Mouse (Mus musculus): ENCODE measurements at regions not wholly inside any gene's neighbourhood (a gene's known extent, or its start where the extent isn't known, plus 50 kb on each side); places are given as distances from the start of the nearest gene placed in this dataset.
A peak's percentile ranks its signal among the peaks of the same experiment; 100 is the strongest.
"Not testable (repeated sequence)": the region's sequence is repeated elsewhere in the genome, so short reads cannot be mapped to it uniquely, and the experiment has no call there.

DNA sequence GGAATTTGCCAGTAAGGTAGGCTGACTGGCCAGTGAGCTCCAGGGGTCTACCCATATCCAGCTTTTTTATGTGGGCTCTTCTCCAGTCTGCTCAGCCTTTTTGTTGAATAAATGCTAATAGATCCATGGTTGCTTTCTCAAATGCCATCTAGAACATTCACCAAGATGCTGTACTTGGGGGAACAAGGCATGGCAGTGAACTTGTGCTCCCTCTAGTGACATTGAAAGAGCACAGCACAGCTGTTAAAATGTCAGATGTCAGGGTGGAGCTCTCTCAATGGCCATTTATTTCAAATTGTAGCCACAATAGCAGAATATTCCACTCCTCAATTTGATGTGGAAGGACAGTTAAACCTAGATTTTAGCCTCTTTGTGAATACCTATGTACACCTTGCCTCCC, 86.3 kb downstream of the Kcnk1 start:
- no peak for DNase-seq (ENCODE audit: low spot score in 2 of 2)

DNA sequence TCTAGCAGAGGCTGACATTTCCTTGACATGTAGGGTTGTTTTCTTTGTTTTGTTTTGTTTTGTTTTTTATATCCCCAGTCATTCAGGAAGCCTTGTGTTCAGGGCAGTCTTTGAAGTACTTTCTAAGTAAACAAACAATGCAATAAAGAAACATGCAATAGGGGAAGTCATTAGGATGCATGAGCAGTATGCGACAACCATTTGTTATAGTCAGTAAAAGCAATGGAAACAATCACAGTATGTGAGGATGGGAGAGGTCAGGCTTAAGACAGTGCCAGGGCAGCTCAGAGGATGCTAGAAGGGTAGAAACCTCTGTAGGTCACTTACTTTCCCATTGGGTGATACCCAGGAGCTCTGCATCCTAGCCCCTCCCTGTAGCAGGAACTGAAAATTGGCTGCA, 87.9 kb downstream of the Kcnk1 start:
- no peak for DNase-seq (ENCODE audit: low spot score in 2 of 2)

DNA sequence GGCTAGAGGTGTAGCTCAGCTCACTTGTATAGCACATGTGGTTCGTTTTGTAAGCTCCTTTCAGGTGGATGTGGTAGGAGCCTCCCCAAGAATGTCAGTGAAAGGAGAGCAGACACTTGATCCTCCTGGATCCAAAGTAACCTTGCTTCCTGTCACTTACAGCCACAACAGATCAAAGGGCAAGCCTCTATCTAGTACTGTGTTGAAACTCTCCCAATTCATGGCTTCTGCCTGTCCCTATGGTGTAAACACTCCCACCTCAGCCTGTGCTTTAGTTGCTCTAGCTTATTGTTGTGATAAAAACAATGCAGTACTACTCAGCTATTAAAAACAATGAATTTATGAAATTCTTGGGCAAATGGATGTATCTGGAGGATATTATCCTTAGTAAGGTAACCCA, 95.8 kb downstream of the Kcnk1 start:
- DNase-seq (ENCODE audit: low spot score in 2 of 2): no peak

DNA sequence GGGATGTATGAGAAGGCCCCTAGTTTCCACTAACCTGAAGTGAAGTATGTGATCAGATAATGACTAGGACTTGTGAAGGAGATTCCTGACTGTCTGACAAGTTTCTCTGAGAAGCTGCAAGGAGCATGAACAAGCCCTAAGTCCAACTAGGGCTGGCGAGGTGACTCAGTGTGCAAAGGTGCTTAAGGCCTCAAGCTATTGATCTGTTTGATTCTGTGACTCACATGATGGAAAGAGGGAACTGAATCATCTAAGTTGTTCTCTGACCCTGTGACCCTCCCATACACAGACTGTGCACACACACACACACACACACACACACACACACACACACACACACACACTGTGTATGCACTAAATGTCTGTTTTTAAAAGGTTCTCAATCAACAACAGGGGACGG, 99.0 kb downstream of the Kcnk1 start:
- DNase-seq (ENCODE audit: low spot score in 2 of 2): no peak

DNA sequence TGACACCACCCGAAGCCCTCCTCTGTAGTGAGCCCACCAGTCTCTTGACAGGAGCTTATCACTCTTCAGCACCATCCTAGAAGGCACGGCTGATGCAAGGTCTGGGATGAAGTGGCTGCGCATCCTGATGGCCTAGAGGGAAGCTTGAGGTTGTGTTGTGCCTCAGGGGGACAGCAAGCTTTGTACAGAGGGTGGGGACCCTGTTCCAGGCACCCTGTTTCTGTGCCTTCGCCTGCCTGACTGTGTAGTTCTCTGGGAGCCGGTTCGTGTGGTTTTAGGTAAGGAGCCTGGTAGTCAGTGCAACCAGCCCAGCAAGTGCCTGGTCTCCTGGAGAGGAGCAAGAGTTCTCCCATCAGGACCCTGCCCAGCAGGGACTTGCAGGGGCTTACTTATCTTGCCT, 101.1 kb downstream of the Kcnk1 start:
- DNase-seq (ENCODE audit: low spot score in 2 of 2): no peak

DNA sequence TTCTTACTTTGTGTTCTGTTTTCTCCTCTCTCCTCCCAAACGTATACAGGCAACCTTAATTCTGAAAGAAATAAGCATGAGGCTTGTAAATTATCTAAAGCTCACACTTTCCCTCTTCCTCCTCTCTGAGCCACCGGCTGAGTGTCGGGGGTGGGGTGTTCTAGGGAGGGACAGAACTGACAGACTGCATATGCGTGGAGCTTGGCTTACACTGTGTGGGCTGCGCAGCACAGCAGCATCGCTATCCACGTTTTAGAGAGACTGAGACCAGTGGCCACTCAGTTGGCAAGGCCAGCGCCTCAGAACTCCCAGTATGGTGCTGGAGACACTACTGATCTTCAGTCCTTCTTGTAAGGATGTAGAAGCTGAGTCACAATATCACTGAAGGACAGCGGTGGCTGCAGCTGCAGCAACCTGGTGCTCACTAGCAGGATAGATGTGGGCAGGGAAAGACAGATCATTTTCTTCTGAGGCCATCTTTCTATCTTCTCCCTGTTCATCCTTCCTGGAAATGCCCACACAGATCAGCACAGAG, 101.7 kb downstream of the Kcnk1 start:
- no peak for DNase-seq (ENCODE audit: low spot score in 2 of 2)

DNA sequence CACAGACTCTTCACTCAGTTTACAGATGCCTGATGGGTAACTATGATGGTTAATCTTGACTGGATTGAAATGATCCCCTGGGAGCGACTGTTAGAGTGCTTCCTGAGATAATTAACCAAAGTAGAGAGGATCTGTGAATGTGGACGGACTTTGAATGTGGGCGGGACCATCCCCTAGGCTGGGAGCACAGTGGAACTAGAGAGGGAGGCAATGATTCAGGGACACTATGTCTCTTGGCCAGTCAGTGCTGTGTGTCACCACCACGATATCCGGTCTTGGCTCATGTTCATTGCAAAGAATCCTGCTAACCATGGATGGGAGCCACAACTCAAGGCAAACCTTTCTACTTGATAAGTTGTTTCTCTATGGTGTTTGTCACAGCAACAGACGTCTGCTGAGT, 103.9 kb downstream of the Kcnk1 start:
- no peak for DNase-seq (ENCODE audit: low spot score in 2 of 2)

DNA sequence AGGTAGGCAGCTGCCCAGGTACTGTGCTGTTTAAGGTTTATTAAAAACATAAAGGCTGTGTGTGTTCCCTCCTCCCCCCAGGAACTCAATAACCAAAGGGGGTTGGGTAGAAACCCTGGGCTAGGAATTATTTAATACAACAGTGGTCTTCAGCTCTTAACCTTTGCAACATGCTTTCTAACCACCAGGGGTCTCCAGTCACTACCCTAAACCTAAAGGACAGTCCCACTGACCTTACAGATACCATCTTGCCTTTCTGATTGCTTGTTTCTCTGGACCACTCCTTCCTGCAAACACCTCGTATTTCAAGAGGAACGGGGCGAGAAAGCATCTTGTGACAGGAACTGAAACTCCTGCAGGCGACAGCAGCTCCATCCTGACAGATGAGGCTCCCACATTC, 104.9 kb downstream of the Kcnk1 start:
- DNase-seq (ENCODE audit: low spot score in 2 of 2): no peak

DNA sequence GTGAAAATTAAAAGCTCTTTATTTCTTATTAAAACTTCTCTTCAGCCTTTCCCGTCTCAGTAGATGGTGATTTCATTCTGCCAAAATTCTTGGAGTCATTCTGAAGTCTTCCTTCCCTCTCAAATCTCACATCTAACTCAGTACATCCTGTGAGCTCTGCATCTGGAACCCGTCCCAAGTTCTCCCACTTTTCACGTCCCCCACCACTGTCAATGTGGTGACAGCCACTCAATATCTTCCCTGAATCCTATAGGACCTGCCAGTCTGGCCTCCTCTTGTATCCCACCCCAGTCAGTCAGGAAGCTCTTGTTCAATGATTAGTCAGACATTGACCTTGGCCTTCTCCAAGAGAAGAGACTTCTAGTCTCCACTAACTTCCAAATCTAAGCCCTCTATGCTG, 110.1 kb downstream of the Kcnk1 start:
- no peak for DNase-seq (ENCODE audit: low spot score in 2 of 2)

DNA sequence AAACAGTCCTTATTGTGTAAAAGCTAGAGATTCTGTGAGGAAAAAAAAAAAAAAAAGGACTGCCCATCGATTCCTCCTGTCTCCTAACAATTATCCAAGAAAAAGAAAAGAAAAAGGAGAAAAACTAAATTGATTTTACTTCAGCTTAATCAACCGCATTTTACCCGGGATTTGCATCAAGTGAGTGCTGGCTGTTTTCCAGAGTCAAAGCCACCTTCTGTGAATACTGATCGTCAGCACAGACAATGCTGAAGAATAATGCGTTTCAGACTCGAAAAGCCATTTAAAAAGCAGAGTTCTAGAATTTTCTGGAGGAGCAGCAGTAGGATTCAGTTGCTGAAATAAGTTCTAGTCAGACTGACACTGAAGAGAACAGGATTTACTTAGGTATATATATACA, 131.1 kb downstream of the Kcnk1 start:
- no peak for DNase-seq (ENCODE audit: low spot score in 2 of 2)

DNA sequence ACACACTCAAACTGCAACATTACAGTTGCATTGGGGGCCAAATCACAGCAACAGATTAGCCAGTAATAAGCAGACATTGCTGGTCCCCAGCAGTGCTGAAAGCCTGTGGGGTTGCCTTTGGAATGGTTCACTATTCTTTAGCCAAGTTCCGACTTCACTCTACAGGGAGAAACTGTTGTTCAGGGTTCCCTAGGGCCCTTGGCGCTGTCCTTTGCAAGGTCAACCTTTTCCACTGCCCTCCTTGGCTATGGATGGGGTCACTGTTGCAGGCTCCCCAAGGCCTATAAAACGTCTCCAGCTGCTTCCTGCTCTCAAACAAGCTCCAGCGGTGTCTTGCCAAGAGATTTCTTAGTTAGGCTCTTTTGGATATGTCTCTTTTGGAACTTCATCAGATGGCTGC, 137.1 kb downstream of the Kcnk1 start:
- peak in 1 of 2 experiments; percentile 6 for DNase-seq (ENCODE audit: low spot score in 2 of 2)

DNA sequence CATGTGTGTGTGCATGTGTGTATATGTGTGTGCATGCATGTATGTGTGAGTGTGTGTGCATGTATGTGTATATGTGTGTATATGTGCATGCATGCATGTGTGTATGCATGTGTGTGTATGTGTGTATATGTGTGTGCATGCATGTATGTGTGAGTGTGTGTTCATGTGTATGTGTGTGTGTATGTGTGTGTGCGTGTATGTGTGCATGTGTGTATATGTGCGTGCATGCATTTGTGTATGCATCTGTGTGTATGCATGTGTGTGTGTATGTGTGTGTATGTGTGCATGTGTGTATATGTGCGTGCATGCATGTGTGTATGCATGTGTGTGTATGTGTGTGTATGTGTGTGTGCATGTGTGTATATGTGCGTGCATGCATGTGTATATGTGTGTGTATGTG, 137.9 kb downstream of the Kcnk1 start:
- not testable (repeated sequence) for DNase-seq (ENCODE audit: low spot score in 2 of 2)

DNA sequence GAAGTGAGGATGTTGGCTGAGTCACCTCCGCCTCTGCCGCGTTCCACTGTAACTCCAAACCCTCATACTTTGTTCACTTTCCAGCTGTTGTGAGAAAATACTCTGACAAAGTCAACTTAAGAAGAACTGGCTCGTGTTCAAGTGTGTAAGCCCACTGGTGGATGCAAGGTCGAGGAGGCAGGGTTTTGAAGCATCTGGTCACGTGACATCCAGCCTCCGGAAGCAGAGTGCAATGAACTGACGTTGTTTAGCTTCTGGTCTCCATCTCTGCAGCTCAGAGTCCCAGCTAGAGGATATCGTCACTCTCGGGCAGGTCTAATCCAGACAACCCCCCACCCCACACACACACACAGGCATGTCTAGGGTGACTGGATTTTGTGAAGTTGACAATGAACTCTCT, 140.1 kb downstream of the Kcnk1 start:
- no peak for DNase-seq (ENCODE audit: low spot score in 2 of 2)

DNA sequence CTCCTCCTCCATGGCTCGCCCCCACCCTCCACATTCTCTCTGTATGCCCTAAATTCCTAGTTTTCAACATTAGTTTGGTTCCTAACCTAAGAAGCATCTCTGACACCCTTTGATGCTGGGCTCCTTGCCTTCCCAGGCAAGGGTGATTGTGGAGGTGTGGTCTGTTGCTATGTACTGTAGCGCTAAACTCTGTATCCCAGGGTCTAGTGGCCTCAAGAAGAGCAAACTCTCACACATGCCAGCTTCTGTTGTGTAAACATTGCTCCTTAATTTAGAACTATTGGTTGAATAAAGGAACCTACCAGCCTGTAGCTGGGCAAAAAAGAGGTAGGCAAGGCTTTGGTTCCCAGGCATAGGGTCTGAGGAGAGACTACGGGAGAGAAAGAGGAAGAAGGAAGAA, 140.6 kb downstream of the Kcnk1 start:
- DNase-seq (ENCODE audit: low spot score in 2 of 2): no peak

DNA sequence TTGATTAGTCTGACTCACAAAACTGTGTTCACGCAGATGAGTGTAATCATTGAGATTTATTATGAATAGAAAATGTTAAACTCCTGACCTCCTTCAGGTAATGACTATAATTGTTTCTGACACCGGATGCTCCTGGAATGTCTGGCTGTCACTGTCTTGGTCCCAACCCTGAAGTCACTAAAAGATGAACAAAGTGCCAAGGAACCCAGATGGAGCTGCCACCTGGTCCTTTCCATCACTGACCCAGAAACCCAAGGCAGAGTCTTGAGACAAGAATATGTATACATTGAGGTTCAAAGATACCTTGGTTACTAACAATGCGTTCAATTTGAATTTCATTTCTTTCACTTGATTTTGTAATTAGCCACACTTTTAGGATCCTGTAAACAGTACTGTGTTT, 142.0 kb downstream of the Kcnk1 start:
- no peak for DNase-seq (ENCODE audit: low spot score in 2 of 2)

DNA sequence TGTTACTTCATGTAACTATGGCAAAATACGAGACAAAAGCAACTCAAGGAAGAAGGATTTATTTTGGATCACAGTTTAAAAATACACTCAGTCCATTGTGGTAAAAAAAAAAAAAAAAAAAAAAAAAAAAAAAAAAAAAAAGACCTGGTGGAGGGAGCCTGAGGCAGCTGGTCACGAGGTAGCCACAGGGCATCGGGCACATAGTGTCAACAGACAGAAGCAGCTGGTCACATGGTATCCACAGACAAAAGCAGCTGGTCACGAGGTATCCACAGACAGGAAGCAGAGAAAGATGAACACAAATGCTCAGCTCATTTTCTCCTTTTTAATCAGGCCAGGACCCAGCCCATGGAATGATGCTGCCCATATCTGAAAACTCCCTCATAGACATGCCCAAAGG, 142.5 kb downstream of the Kcnk1 start:
- no peak for DNase-seq (ENCODE audit: low spot score in 2 of 2)

DNA sequence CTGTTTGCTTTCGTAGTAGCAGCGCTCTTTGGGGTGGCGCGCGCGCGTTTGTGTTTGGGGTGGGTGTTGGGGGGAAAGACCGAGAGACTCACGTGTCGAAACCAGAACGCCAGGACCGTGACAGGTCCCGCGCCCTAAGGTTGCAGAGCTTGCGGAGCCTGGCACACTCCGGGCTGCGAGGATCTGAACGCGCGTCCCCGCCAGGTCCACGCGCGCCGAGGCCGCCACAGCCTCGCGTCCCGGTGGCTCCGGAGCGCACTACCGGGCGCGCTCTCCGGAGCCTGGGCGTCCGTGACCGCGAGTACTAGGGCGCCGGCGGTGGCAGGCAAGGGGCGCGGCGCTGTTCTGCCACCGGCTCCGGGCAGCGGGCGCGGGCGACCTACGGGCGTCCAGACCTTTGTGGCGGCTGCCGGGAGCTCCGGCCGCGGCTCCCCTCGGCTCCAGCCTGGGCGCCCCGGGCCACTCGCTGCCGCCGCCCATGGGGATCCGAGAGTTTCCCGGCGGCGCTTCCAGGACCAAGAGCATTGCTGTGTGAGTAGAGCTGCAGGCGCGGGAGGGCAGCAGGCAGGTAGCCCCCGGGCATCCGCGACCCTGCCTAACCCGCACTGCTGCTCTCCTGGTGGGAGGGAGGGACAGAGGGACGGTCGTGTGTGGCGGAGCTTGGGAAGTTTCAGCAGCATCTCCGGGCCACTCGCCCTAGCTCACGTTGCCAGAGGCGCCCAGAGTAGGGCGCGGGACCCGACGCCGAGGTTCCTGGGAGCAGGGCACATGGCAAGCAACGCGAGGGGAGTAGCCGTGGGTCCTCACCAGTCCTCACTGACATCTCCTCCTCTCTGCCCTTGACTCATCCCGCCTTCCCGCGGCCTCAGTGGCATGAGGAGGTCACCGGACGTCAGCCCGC, 143.9 kb downstream of the Kcnk1 start:
- no peak for DNase-seq (ENCODE audit: low spot score in 2 of 2)

DNA sequence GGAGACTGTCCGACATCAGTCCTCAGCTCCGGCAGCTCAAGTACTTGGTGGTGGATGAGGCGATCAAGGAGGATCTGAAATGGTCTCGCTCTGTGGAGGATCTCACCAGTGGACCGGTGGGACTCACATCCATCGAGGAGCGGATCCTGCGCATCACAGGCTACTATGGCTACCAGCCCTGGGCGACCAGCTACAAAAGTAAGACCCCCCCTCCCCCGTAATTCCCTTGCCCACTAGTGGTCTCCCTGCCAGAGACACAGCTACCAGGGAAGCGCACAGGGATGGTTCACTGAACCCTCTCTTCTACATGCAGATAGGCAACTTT, 144.5 kb downstream of the Kcnk1 start:
- DNase-seq (ENCODE audit: low spot score in 2 of 2): no peak

DNA sequence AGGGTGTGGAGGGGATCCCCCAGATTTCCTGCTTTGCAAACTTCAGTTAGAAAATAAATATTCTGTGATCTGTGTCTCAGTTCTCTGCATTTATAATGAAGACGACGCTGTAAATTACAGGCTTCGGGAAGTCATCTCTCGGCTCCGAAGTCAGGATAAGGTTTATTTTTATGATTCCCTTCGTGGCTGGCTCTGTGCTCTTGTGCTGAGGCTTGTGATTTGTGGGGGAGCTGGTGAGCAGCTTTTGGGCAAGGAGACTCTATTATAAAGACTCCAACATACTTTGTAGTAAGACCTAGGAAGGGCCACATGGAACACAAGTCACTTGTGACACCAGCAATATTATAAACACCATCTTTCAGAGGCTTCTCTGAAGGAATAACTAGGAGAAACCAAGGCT, 146.0 kb downstream of the Kcnk1 start:
- DNase-seq (ENCODE audit: low spot score in 2 of 2): no peak

DNA sequence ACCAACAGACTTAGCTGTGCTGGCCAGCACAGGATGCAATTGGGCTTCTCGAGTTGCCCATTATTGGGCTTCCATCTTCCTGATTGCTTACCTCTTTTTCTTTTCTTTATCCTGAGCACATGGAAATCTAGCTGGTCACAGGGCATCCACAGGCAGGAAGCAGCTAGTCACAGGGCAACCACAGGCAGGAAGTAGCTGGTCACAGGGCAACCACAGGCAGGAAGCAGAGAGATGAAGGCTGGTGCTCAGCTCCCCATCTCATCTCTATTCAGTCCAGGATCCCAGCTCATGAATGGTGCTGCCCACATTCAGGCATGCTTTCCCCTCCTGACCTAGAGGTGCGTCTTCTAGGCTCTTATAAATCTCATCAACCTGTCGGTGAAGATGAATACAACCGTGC, 146.8 kb upstream of the Slc35f3 start:
- no peak for DNase-seq (ENCODE audit: low spot score in 2 of 2)

DNA sequence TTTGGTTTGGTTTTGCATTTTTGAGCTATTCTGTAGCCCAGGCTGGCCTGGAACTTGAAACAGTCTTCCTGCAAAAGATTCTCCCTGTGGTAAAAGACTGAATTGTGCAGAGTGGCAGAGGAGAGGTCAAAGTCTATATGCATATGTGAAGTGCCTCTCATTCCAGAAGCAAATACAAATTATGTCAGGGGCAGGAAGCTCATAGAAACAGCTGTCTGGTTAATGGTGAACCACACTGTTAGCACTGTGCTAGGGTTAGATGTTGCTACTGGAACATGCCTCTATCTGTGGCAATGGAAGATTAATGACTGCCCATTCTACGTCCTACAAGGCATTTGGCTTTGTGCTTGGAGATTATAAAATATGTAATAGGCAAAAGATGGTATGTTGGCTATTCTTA, 144.4 kb upstream of the Slc35f3 start:
- DNase-seq (ENCODE audit: low spot score in 2 of 2): no peak

DNA sequence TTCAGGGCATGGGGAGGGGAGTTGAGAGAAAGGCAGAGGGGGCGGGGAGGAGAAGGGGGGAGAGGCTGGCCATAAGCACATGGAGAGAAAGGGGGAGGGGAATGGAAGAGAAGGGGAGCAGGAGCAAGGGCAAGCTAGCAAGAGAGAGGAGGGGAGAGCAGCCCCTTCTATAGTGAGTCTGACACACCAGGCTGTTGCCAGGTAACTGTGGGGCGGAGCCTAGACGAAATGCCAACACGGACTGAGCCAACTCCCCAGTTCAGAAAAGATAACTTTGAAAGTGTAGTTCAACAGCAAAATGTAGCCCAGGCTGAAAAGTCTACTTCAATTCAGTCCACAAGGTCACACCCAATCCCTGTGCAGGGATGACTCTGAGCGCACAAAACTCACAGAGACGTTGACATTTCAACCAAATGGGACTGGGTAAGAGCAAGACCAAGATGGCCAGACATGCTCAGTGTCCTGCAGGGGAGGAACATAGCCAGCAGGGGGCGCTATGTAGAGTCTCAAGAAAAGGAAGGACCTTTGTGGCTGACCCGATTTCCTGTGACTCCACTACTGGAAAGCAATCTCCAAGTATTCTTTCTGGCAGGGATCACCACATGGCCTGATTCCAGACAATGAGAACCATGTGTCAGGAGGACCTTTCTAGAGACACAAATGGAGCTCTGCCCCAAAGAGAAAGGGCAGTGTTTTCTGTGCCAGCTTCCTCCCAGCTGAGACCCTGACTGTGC, 140.7 kb upstream of the Slc35f3 start:
- peak; percentile 4 to 20 for DNase-seq (ENCODE audit: low spot score in 2 of 2)

DNA sequence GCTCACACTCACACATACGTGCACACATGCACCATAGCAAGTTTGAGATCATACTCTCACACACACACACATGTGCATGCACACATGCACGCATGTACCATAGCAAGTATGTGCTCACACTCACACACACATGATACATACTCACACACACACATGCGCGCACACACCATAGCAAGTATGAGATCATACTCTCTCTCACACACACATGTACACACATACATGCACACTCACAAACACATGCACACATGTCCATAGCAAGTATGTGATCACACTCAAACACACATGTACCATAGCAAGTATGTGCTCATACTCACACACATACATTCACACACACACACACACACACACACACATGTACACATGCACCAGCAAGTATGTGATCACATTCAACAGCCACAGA, 138.9 kb upstream of the Slc35f3 start:
- DNase-seq (ENCODE audit: low spot score in 2 of 2): no peak
